Mouse (Mus musculus): ENCODE measurements around the gene Slc9a1. TPM values are rescaled to one million over a fixed set of nuclear protein-coding genes. Genes with fewer than 3 reads are reported as not detected.

The Slc9a1 gene
- polyA plus RNA-seq, 1 experiment from 2014 or later: 6.1 TPM

- no peak overlapping the region for H3K4me3 ChIP-seq (ENCODE audit: low read depth, low read length)
- no peaks in the 10 kb centered on the region for H3K9me3 ChIP-seq (ENCODE audit: control insufficient read depth)
- 63% methylated on average over 5 of the region's 5 CpGs for WGBS
- H3K27ac ChIP-seq (ENCODE audit: low read depth, low read length): no peak overlapping the region
- no peak overlapping the region for H3K9ac ChIP-seq (ENCODE audit: low read depth, low read length)
- peaks cover 7% of the 10 kb centered on the region; the same call in 1 of the 2 replicates for H3K4me1 ChIP-seq (replicated peaks; ENCODE audit: control insufficient read depth, insufficient read depth, low read length)
- no peaks in the 10 kb centered on the region for H3K27me3 ChIP-seq (replicated peaks; ENCODE audit: control insufficient read depth, insufficient read depth, low read length)
- no peak for ATAC-seq
- H3K4me2 ChIP-seq (replicated peaks; ENCODE audit: low read depth): no peak overlapping the region
- TF ChIP-seq CTCF (IDR thresholded peaks at IDR 0.05; ENCODE audit: low read depth): no peak
- H3K36me3 ChIP-seq (ENCODE audit: control insufficient read depth, insufficient read depth): no peaks in the 10 kb centered on the region
Observed at GRCm38 (mm10) chr4:133447366-133447765, 77.9 kb downstream of the Slc9a1 start.

GRCm38 (mm10) chr4:133447967-133448366 lies 78.5 kb downstream of the Slc9a1 start:
- Histone ChIP-seq H3K4me3 (ENCODE audit: low read depth, low read length) (no peak overlapping the region), H3K4me2 (replicated peaks; ENCODE audit: low read depth) (no peak overlapping the region), H3K27ac (ENCODE audit: low read depth, low read length) (no peak overlapping the region), H3K9me3 (ENCODE audit: control insufficient read depth) (no peaks in the 10 kb centered on the region), H3K4me1 (replicated peaks; ENCODE audit: control insufficient read depth, insufficient read depth, low read length) (peaks cover 7% of the 10 kb centered on the region; the same call in 1 of the 2 replicates), H3K36me3 (ENCODE audit: control insufficient read depth, insufficient read depth) (no peaks in the 10 kb centered on the region), H3K27me3 (replicated peaks; ENCODE audit: control insufficient read depth, insufficient read depth, low read length) (no peaks in the 10 kb centered on the region), H3K9ac (ENCODE audit: low read depth, low read length) (no peak overlapping the region)
- 84% methylated on average over 11 of the region's 11 CpGs for WGBS
- no peak for ATAC-seq
- no peak for TF ChIP-seq CTCF (IDR thresholded peaks at IDR 0.05; ENCODE audit: low read depth)

GRCm38 (mm10) chr4:133448708-133449388 lies 79.3 kb downstream of the Slc9a1 start:
- no peak overlapping the region for H3K4me2 ChIP-seq (replicated peaks; ENCODE audit: low read depth)
- no peaks in the 10 kb centered on the region for H3K36me3 ChIP-seq (ENCODE audit: control insufficient read depth, insufficient read depth)
- TF ChIP-seq CTCF (IDR thresholded peaks at IDR 0.05; ENCODE audit: low read depth): no peak
- ATAC-seq: peak; percentile 26; the same call in 1 of the 2 replicates
- no peak overlapping the region for H3K9ac ChIP-seq (ENCODE audit: low read depth, low read length)
- no peaks in the 10 kb centered on the region for H3K27me3 ChIP-seq (replicated peaks; ENCODE audit: control insufficient read depth, insufficient read depth, low read length)
- peaks cover 7% of the 10 kb centered on the region; the same call in 1 of the 2 replicates for H3K4me1 ChIP-seq (replicated peaks; ENCODE audit: control insufficient read depth, insufficient read depth, low read length)
- WGBS: 45% methylated on average over 8 of the region's 8 CpGs
- no peak overlapping the region for H3K4me3 ChIP-seq (ENCODE audit: low read depth, low read length)
- H3K27ac ChIP-seq (ENCODE audit: low read depth, low read length): no peak overlapping the region
- H3K9me3 ChIP-seq (ENCODE audit: control insufficient read depth): no peaks in the 10 kb centered on the region

GRCm38 (mm10) chr4:133449726-133450125 lies 80.2 kb downstream of the Slc9a1 start:
- H3K4me1 ChIP-seq (replicated peaks; ENCODE audit: control insufficient read depth, insufficient read depth, low read length): peaks cover 7% of the 10 kb centered on the region; the same call in 1 of the 2 replicates
- no peak overlapping the region for H3K9ac ChIP-seq (ENCODE audit: low read depth, low read length)
- H3K4me2 ChIP-seq (replicated peaks; ENCODE audit: low read depth): 0 out of 2 replicates have a peak overlapping the region, but pooled peaks have one; percentile 25
- no peaks in the 10 kb centered on the region for H3K36me3 ChIP-seq (ENCODE audit: control insufficient read depth, insufficient read depth)
- H3K4me3 ChIP-seq (ENCODE audit: low read depth, low read length): no peak overlapping the region
- peak; percentile 91 for TF ChIP-seq CTCF (IDR thresholded peaks at IDR 0.05; ENCODE audit: low read depth)
- H3K27me3 ChIP-seq (replicated peaks; ENCODE audit: control insufficient read depth, insufficient read depth, low read length): no peaks in the 10 kb centered on the region
- ATAC-seq: no peak
- no peaks in the 10 kb centered on the region for H3K9me3 ChIP-seq (ENCODE audit: control insufficient read depth)
- no peak overlapping the region for H3K27ac ChIP-seq (ENCODE audit: low read depth, low read length)
- 20% methylated on average over 13 of the region's 13 CpGs for WGBS

- ATAC-seq: no peak
- no peaks in the 10 kb centered on the region for H3K36me3 ChIP-seq (ENCODE audit: control insufficient read depth, insufficient read depth)
- no peak overlapping the region for H3K4me3 ChIP-seq (ENCODE audit: low read depth, low read length)
- H3K4me1 ChIP-seq (replicated peaks; ENCODE audit: control insufficient read depth, insufficient read depth, low read length): peaks cover 7% of the 10 kb centered on the region; the same call in 1 of the 2 replicates
- 5% methylated on average over 10 of the region's 10 CpGs for WGBS
- no peaks in the 10 kb centered on the region for H3K27me3 ChIP-seq (replicated peaks; ENCODE audit: control insufficient read depth, insufficient read depth, low read length)
- no peak overlapping the region for H3K9ac ChIP-seq (ENCODE audit: low read depth, low read length)
- peak; percentile 97 for TF ChIP-seq CTCF (IDR thresholded peaks at IDR 0.05; ENCODE audit: low read depth)
- H3K27ac ChIP-seq (ENCODE audit: low read depth, low read length): no peak overlapping the region
- no peaks in the 10 kb centered on the region for H3K9me3 ChIP-seq (ENCODE audit: control insufficient read depth)
- H3K4me2 ChIP-seq (replicated peaks; ENCODE audit: low read depth): no peak overlapping the region
Observed at GRCm38 (mm10) chr4:133451536-133451935, 82.0 kb downstream of the Slc9a1 start.

GRCm38 (mm10) chr4:133452433-133452832 lies 82.9 kb downstream of the Slc9a1 start:
- ATAC-seq: no peak
- H3K27ac ChIP-seq (ENCODE audit: low read depth, low read length): no peak overlapping the region
- no peak overlapping the region for H3K4me3 ChIP-seq (ENCODE audit: low read depth, low read length)
- H3K36me3 ChIP-seq (ENCODE audit: control insufficient read depth, insufficient read depth): no peaks in the 10 kb centered on the region
- H3K9me3 ChIP-seq (ENCODE audit: control insufficient read depth): no peaks in the 10 kb centered on the region
- 61% methylated on average over 7 of the region's 7 CpGs for WGBS
- no peak overlapping the region for H3K9ac ChIP-seq (ENCODE audit: low read depth, low read length)
- peaks cover 7% of the 10 kb centered on the region; the same call in 1 of the 2 replicates for H3K4me1 ChIP-seq (replicated peaks; ENCODE audit: control insufficient read depth, insufficient read depth, low read length)
- no peak overlapping the region for H3K4me2 ChIP-seq (replicated peaks; ENCODE audit: low read depth)
- no peaks in the 10 kb centered on the region for H3K27me3 ChIP-seq (replicated peaks; ENCODE audit: control insufficient read depth, insufficient read depth, low read length)
- TF ChIP-seq CTCF (IDR thresholded peaks at IDR 0.05; ENCODE audit: low read depth): peak; percentile 6; the same call in 1 of the 2 replicates

All from intestine, postnatal 0 days (tissue).